Mouse (Mus musculus) cerebellum, postnatal 36 days (tissue): ENCODE results near the gene Kcnd2.
"Not testable (repeated sequence)": the region's sequence is repeated elsewhere in the genome, so short reads cannot be mapped to it uniquely, and the experiment has no call there.

Experiments used
- DNase-seq, 2 experiments: peaks; one replicate each; pipeline ENCODE4 v3.0.0; 2021 to 2022; ENCODE audit warnings: mixed read lengths in 2 of 2

The Kcnd2 gene

DNA sequence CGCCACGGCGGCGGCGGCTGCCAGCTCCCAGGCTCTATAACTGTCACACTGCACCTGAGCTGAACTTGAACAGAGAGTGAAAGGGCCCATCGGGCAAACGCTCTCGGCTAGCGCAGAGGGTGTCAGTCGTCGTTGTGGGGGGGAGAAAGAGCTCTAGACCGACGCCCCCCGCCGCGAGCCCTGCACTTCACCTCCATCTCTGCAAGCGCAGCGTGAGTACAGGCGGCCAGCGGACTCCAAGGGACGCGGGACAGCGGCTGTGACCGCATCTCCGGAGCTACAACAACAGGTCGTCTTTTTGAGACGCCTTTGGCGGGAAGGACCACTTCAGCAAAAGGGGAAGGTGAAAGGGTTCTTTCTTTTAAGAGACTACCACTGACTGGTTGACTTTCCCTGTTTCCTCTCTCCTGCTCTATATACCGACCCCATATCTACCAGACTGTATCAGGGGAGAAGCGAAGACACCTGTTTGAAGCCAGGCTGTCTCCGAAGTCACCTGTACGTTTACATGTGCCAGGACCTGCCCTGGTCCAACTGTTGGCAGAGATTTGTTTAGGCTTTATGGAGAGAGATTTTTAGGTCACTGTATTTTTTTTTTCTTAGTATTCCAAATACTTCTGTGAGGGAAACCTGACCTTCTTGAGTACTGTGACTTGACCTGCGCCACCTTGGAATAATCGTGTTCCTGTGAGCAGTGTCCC is at the start of gene Kcnd2:
Gene Kcnd2 (plus strand): TSS at position 13 of the 701 bp plus-strand sequence.
- DNase-seq = peak in 1 of 2 experiments; percentile 72

DNA sequence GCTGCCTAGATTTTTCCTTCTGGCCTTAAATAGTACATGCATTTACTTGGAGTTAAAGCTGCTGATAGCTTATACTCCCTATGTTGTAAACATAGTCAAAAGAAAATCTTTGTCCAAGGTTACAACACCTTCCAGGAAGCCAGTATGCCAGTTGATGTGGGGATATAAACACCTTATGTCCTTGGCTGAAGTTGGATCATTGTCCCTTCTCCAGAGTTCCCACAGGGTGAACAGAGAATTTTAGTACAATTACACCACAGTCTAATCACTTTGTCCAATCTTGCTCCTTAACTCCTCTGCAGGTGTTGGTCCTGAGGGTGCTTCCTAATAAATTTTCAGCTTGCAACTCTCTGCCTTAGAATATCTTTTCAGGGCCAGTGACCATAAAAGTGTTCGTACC is 48.7 kb upstream of the Kcnd2 start:
- no peak for DNase-seq

DNA sequence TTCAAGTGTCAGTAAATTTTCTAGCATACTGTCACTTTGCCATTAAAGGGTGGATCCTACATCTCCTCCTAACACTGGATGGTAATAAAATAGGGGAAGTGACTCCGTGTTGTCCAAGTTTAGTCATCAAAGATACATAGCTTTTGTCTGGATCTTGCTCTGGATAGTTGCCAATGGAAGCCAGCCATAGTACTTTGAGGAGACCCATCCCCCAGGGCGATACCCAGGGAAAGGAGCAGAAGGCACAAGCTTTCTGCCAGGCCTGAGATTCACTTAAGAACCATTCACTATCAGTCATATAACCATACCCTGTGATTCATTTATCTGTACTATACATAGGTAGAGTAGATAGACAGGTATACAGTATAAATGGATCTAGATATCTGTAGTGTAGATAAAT is 20.0 kb upstream of the Kcnd2 start:
- no peak for DNase-seq

DNA sequence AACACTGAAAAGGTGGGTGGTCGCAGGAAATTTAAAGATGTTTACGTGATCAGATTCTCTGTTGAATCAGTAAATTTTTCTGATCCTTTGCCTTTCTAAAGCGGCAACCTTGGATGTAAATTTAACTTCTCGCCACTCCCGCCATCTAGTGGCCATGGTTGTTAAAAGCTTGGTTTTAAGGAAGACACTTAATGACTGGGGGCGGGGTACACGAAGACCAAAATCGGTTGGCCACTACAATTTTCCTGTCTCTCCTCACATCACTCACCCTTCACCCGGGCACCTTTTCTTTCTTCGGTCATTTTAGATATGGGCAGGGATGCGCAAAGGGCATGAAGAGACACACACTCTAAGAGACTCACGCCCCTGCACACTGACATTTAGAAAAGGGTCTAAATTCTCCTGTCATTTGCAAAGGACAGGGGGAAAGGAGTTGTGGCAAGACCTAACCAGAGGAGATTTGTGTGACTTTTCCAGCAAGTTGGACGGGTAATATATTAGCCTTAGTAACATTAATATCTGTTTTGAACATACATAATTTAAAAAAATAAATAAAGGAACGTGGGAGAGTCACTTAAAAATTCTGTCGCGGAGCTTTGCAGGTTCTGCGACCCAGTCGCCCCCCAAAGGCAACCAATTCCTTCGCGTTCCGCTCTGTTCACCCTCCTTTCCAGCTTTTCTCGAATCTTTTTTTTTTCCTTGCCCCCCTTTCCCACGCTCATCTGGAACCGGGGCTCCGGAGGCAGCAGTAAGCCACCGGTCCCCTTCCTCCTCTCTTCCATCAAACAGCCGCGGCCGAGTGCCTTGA is 1.2 kb upstream of the Kcnd2 start:
- DNase-seq = peak; percentile 83 to 91

DNA sequence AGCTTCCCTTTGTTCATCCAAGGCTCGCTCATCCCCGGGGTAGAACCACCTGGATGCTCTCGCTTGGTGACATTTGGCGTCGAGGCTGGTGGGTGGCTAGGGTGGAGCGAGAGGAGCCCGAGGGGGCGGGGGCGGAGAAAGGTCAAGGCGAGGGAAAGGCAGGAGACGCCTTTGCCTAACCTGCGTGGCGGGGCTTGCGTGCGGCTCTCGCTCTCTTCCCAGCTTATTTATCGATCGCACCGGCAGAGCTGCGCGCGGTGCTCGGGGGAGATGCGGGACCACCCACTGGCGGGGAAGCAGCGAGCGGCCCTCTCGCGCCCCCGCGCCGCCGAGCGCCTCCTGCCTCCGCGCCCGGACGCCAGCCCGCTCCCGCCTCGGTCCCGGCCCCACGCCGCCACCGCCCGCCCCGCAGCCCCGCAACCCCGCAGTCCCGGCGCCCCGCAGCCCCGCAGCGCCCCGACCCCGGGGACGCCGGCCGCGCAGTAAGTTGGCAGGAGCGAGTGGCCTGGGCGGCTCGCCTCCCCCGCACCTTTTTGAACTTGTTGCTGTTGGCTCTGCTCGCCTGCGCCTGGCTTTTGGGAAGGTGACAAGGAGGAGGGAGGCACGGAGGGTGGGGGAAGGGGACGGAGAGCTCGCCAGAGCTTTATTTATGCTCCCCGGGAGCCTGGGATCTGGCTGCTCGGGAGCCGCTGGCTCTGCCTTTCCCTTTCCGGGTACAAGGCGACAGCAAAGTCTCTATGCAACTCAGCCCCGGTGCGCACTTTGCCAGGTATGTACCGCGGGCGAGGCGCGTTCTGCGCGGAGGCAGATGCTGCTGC is 421 bp upstream of the Kcnd2 start:
- DNase-seq = peak; percentile 84 to 85

DNA sequence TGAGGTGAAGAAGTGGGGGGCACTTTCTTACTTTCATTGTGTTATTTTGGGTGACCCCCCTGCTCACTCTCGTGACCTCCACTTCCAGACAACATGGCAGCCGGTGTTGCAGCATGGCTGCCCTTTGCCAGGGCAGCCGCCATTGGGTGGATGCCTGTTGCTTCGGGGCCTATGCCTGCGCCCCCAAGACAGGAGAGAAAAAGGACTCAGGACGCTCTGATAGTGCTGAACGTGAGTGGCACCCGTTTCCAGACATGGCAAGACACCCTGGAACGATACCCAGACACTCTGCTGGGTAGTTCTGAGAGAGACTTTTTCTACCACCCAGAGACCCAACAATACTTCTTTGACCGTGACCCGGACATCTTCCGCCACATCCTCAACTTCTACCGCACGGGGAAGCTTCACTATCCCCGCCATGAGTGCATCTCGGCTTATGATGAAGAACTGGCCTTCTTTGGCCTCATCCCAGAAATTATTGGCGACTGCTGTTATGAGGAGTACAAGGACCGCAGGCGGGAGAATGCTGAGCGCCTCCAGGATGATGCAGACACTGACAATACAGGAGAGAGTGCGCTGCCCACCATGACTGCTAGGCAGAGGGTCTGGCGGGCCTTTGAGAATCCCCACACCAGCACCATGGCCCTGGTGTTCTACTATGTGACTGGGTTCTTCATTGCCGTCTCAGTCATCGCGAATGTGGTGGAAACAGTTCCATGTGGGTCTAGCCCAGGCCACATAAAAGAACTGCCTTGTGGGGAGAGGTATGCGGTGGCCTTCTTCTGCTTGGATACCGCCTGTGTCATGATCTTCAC is 1.1 kb downstream of the Kcnd2 start:
- DNase-seq = peak; percentile 43 to 57

DNA sequence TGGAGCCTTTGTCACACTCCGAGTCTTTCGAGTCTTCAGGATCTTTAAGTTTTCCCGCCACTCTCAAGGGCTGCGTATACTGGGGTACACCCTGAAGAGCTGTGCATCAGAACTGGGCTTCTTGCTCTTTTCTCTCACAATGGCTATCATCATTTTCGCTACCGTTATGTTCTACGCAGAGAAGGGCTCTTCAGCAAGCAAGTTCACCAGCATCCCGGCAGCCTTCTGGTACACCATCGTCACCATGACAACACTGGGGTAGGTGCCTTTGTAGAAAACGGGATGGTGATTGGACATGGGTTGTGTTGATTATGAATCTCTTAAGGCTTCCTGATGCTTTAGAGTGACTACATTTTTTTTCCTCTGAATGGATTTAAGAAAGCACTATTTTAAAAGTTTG is 1.9 kb downstream of the Kcnd2 start:
- DNase-seq = peak; percentile 23 to 36

DNA sequence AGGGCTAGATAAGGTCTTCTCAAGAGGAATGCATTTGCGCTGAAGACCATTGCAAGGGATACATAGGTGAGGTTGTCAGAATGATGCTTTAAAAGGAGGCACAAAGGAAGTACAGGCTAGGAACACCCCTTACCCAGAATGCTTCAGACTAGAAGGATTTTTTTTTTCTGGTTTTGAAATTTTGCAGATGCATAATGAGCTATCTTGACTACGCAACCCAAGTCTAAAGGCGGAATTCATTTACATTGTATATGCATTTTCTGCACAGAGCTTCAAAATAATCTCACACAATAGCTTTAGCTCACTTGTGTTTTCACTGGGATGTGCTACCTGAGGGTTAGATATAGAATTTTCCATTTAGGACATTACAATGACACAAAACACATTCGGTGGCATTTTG is 10.8 kb downstream of the Kcnd2 start:
- no peak for DNase-seq

DNA sequence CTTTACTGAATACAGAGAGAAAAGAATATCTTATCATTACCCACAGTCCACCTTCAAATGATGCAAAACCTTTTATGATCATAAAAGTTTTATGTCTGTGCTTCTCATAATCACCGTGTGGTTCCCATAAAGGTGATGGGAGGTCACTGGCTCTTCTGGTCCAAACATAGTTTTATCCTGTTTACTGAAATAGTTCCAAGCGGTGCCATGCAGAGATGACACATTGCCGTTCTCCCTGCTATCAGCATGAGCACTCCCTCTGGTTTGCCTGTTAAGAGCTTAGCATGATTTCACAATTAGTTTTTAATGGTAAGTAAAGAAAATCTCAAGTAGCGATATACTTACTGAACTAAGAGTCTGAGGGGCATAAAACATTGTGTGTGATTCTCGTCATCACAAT is 43.7 kb downstream of the Kcnd2 start:
- peak; percentile 30 to 56 for DNase-seq

DNA sequence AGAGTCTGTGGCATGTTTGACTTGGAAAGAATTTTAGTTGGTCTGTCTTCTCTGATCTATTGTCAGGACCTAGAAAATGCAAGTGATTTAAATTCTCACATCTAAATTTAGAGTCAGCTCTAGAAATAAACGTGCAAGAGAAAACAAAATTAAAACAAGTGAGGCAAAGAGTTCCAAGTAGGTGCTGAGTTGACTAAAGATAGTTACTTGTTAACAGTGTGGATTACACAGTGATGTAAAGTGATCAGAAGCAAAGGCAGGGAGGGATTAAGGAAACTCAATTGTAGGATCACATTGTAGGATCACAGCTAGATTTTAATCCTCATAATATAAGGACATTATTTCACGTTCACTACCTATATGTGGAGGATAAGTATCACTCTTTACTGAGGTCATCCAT is 52.6 kb downstream of the Kcnd2 start:
- DNase-seq = no peak

DNA sequence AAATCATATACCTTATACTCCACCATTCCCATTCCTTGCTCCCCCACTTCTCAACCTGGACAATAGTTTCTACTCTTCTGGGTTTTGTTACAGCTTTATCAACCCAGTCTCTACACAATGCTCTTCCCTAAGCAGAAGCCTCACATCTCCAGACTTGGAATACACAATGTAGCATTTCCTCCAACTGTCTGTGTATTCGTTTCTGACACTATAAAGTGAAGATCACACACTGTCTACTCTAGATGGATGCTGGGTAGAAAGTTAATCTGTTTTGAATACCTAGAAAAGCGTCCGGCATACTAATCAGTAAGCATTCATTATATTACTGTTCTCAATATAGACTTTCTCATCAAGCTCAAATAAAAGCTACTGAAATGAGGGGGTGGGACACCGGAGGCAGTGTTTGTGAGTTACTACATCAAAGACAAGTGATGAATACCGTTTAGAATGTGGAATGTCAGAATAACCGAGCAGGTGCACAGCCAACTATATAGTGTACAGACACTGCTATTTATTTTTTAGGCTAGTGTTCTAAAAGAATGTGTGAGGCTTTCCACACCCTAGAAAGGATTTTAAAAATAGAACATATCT is 62.1 kb downstream of the Kcnd2 start:
- DNase-seq = no peak

DNA sequence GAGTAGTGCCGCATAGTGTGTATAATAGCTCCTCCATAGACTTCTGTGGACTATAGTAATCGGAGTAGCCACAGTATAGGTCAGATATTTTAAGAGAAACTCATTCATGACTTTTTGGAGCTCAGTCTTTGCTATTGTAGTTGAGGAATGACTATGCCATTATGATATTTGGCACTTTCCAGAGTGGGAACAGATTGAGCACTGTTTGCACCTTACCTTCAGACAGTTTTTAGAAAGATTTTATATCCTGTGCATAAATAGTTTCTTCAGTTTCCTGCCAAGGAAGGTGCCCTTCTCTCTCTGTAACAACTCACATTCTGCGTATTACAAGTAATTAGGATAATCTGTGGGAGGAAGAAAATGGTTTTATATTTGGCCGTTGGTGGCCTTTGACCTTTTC is 89.6 kb downstream of the Kcnd2 start:
- DNase-seq = no peak

DNA sequence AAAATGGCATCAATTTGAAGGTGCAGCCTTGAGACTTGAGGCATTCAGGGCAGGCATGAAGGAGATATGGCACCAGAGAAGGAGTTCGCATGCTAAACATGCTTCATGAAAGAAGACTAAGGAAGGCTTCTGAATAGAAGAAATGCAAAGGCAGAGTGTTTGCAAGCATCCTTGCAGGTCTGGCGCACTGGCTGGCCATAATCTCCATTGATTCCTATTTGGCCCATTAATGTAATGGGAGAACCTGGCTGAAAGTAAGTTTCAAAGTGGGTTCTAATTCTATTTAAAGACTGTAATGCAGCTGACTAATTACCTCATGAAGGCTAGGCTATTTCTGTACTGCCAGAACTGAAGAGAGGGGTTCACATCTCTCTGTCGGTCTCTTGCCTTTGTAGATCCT is 94.9 kb downstream of the Kcnd2 start:
- DNase-seq = no peak

DNA sequence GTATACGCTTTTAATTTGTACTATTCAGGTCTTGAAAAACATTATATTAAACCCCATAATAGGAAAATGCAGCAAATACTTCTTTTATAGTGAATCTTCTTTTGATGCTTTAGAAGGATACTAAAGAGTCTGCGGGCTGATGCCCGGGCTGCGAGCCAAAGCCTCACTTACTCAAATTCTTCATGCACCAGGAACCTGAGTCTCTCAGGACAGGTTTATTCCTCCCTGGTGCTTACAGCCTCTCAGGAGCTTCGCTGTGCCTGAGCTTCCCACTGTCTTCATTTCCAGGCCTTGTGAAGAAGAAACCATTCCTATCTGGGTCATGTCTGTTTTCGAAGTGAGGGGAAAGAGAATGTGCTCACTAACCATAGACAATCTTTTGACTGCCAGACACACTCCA is 106.1 kb downstream of the Kcnd2 start:
- peak; percentile 39 to 41 for DNase-seq

DNA sequence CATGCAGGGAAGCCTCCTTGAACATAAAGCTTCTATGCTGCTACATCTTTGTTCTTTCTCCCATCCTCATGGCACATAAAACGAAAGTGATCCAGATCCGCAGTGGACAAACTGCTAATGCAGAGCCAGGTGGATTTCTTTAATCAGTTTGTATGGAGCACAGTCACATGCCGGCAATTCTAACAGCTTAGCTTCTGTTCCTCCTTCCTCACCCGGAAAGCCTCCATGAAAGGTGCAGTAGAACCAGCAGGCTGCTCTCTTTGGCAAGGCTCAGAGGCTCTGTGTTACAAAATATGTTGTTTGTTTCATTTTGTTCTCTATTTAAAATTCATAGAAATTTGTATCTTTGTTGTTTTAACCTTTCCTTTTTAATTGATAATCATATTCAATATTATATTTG is 106.9 kb downstream of the Kcnd2 start:
- no peak for DNase-seq

DNA sequence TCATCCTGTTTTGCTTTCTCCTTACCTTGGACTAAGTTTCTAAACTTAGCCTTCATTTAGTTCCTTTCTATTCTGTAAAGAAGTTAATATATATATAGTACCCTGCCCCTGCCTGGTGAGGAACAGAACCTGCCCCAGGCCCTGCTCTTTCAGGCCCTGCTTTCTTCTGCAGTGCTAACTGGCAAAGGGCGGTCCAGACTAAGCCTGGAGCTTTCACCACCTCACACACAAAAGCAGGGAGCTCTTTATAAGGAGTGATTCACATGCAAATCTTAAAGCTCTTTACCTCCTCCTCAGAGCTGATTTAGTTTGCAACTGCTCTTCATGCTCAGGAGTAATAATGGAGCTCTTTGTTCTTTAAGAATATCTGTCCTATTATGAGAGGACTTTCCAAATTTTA is 109.9 kb downstream of the Kcnd2 start:
- no peak for DNase-seq

DNA sequence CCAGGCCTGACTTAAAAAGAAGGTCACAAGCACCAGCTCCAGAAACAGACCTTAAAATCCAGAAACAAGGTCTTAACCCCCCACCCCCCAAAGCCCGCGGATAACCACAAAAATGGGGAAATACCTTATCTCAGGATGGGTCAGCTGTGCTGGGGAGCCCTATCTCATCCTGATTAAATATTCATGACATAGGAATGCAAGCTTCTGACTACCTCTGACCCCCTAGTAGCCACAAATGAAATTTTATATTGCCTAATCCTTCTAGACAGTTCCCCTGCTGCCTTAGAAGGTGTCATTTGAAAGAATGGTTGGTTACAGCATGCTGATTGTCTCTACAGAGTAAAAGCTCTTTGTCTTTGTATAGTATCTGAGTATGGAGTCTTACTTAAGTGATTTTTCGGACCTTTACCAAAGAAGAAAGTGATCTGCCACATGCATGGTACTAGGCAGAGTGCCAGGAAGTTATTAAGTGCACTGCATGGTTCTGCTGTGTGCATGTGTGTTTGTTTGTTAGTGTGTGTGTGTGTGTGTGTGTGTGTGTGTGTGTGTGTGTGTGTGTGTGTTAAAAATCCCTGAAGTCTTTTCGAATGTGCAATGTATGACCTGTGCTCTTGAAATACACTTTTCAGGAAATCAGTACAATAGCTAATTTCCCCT is 111.9 kb downstream of the Kcnd2 start:
- no peak for DNase-seq

DNA sequence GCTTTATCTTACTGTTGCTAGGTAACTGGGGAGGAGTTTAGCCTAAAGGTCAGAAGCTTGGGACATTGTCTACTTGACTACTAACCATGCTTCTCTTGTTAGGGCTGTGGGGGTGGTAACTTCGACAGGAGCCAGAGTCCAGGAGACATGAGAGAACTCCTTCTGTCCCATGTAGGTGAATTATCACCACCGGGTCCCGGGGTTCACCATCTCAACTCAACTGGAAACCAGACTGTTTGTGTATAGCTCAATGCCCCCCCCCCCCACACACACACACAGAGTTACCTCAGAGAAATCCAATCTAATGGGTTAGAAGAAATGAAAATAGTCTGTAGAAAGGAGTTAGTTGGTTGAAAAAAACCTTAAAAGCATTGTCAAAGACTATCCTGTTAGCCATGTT is 170.0 kb downstream of the Kcnd2 start:
- DNase-seq = not testable (repeated sequence)

DNA sequence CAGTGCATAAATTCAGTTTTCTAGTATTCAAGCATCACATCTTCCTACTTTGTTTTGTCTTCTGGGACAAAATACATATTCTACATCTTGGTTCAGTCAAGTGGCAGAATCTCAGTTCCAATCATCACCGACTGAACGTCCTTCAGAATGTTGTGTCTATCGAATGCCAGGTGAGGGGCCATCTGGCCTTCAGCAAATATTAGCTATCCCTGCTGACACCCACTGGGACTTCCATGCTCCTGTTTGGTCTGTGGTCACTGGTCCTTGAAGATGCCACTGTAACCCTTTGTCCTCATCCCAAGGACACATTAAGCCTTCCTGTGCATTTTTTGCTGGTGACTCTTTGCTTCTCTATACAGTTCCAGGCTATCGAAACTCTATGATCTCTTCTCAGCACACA is 176.5 kb downstream of the Kcnd2 start:
- peak; percentile 38 to 39 for DNase-seq

DNA sequence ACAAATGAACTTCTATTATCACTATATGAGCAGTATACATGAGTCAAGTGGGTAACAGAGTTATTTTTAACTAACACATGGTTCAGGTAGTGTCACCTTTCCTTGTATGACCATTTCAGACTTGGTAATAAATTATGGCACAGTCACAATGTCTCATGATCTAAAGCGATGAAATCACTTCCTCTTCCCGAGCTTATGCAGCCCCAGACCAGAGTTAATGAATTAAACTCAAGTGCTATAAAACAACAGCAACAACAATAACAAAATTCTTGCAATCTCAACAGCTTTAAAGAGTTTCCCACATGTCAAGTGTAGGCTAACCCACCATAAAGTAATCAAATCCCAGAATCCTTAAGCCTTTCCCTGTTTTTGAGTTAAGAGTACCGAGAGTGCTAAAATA is 198.4 kb downstream of the Kcnd2 start:
- DNase-seq = no peak

DNA sequence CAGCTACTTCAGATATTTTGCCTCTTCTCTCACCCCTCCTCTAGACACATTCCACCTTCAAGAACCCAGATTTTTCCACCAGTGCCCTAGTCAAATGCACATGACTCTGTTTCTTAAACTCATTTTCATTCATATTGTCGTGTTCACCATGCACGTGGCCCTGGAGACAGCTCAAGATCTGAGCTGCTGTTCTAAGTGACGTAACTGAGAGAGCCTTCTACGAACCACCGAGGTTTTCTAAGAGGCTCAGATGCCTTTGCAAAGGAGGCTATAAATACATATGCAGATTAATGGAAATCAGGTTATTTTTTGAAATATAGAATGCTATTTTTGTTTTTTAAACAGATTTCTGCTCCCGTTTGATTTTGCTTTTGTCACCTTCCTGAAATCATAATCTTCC is 202.9 kb downstream of the Kcnd2 start:
- no peak for DNase-seq
